Mouse (Mus musculus): ENCODE results near the gene 1700084M14Rik.
"Not testable (repeated sequence)": the region's sequence is repeated elsewhere in the genome, so short reads cannot be mapped to it uniquely, and the experiment has no call there.

Gene 1700084M14Rik

GRCm38 (mm10) chrX:91575811-91576210, at the start of gene 1700084M14Rik:
Gene 1700084M14Rik, minus strand, starts transcription at chrX:91575911.
- not testable (repeated sequence) for DNase-seq
